Mouse (Mus musculus) right cerebral cortex, postnatal 4 days (tissue): ENCODE measurements around the gene Emcn.

Experiments
- DNase-seq: peaks from one replicate; pipeline ENCODE4 v3.0.0-alpha.2; 2022

The Emcn gene

GRCm38 (mm10) chr3:137340938-137341337 lies at the start of gene Emcn:
Gene Emcn (plus strand): TSS chr3:137341067.
- no peak for DNase-seq

GRCm38 (mm10) chr3:137293174-137293591 lies 47.7 kb upstream of the Emcn start:
- DNase-seq: no peak

- DNase-seq: no peak
These were observed 42.6 kb upstream of the Emcn start for GRCm38 (mm10) chr3:137298230-137298629.

- no peak for DNase-seq
These were observed 40.7 kb upstream of the Emcn start for GRCm38 (mm10) chr3:137300210-137300609.

- no peak for DNase-seq
These were observed 39.7 kb upstream of the Emcn start for GRCm38 (mm10) chr3:137301195-137301594.

GRCm38 (mm10) chr3:137302804-137303203 lies 38.1 kb upstream of the Emcn start:
- no peak for DNase-seq

- no peak for DNase-seq
These were observed 30.9 kb upstream of the Emcn start for GRCm38 (mm10) chr3:137309959-137310358.

GRCm38 (mm10) chr3:137312540-137312939 lies 28.3 kb upstream of the Emcn start:
- DNase-seq: no peak

GRCm38 (mm10) chr3:137313775-137314362 lies 27.0 kb upstream of the Emcn start:
- no peak for DNase-seq

GRCm38 (mm10) chr3:137318371-137318770 lies 22.5 kb upstream of the Emcn start:
- DNase-seq: no peak

- no peak for DNase-seq
These were observed 20.9 kb upstream of the Emcn start for GRCm38 (mm10) chr3:137319950-137320349.

- no peak for DNase-seq
These were observed 18.6 kb upstream of the Emcn start for GRCm38 (mm10) chr3:137322304-137322703.

- DNase-seq: no peak
These were observed 11.0 kb upstream of the Emcn start for GRCm38 (mm10) chr3:137329898-137330297.

GRCm38 (mm10) chr3:137330950-137331349 lies 9.9 kb upstream of the Emcn start:
- no peak for DNase-seq

GRCm38 (mm10) chr3:137332531-137332930 lies 8.3 kb upstream of the Emcn start:
- DNase-seq: no peak

- DNase-seq: no peak
These were observed 4.9 kb upstream of the Emcn start for GRCm38 (mm10) chr3:137335957-137336356.

GRCm38 (mm10) chr3:137343446-137343845 lies 2.6 kb downstream of the Emcn start:
- DNase-seq: no peak

GRCm38 (mm10) chr3:137351882-137352281 lies 11.0 kb downstream of the Emcn start:
- no peak for DNase-seq

GRCm38 (mm10) chr3:137356697-137357096 lies 15.8 kb downstream of the Emcn start:
- DNase-seq: no peak

- no peak for DNase-seq
These were observed 26.4 kb downstream of the Emcn start for GRCm38 (mm10) chr3:137367123-137367825.

- DNase-seq: no peak
These were observed 27.0 kb downstream of the Emcn start for GRCm38 (mm10) chr3:137367826-137368325.

- no peak for DNase-seq
These were observed 32.0 kb downstream of the Emcn start for GRCm38 (mm10) chr3:137372854-137373253.

GRCm38 (mm10) chr3:137382311-137382710 lies 41.4 kb downstream of the Emcn start:
- no peak for DNase-seq

GRCm38 (mm10) chr3:137395588-137395987 lies 54.7 kb downstream of the Emcn start:
- no peak for DNase-seq
